Mouse (Mus musculus): ENCODE results near the gene Abcc4. TPM values are rescaled to one million over a fixed set of nuclear protein-coding genes. Genes with fewer than 3 reads are reported as not detected.
A peak's percentile ranks its signal among the peaks of the same experiment; 100 is the strongest.

Abcc4 gene
- 10 to 100 TPM in 1 of 2 experiments, 1 to 10 TPM in 1; 8.3 to 10.5 TPM for total RNA-seq (2021)
- long read RNA-seq, experiment 1, full-length matches to known transcripts = 2 of 5 reads
- long read RNA-seq, experiment 1, partial matches to known transcripts = 2 of 5 reads
- long read RNA-seq, experiment 1, other reads (novel, unspliced or antisense) = 1 of 5 reads
- long read RNA-seq, experiment 2, partial matches to known transcripts = 0 of 2 reads
- long read RNA-seq, experiment 2, other reads (novel, unspliced or antisense) = 2 of 2 reads

- DNase-seq = peak; percentile 90 to 92
These were observed at the start of gene Abcc4 for GRCm38 (mm10) chr14:118705808-118706731. Gene Abcc4, minus strand, starts transcription at chr14:118706219.

- no peak for DNase-seq
These were observed 45.3 kb upstream of the Abcc4 start for GRCm38 (mm10) chr14:118751193-118751753.

- DNase-seq = no peak
These were observed 44.6 kb upstream of the Abcc4 start for GRCm38 (mm10) chr14:118750505-118751192.

- DNase-seq = no peak
These were observed 43.7 kb upstream of the Abcc4 start for GRCm38 (mm10) chr14:118749715-118750114.

GRCm38 (mm10) chr14:118749068-118749467 is 43.0 kb upstream of the Abcc4 start:
- no peak for DNase-seq

GRCm38 (mm10) chr14:118742862-118743261 is 36.8 kb upstream of the Abcc4 start:
- no peak for DNase-seq

- DNase-seq = no peak
These were observed 35.8 kb upstream of the Abcc4 start for GRCm38 (mm10) chr14:118741780-118742179.

- DNase-seq = peak; percentile 26 to 28
These were observed 31.4 kb upstream of the Abcc4 start for GRCm38 (mm10) chr14:118737251-118737888.

- peak in 1 of 2 experiments; percentile 9 for DNase-seq
These were observed 29.1 kb upstream of the Abcc4 start for GRCm38 (mm10) chr14:118735114-118735513.

- no peak for DNase-seq
These were observed 27.1 kb upstream of the Abcc4 start for GRCm38 (mm10) chr14:118733146-118733545.

- no peak for DNase-seq
These were observed 24.6 kb upstream of the Abcc4 start for GRCm38 (mm10) chr14:118730631-118731030.

- DNase-seq = no peak
These were observed 19.4 kb upstream of the Abcc4 start for GRCm38 (mm10) chr14:118725467-118725866.

GRCm38 (mm10) chr14:118723920-118724693 is 18.1 kb upstream of the Abcc4 start:
- DNase-seq = no peak

GRCm38 (mm10) chr14:118719566-118720174 is 13.7 kb upstream of the Abcc4 start:
- no peak for DNase-seq

GRCm38 (mm10) chr14:118718576-118718975 is 12.6 kb upstream of the Abcc4 start:
- DNase-seq = peak; percentile 51 to 65

GRCm38 (mm10) chr14:118716372-118717312 is 10.6 kb upstream of the Abcc4 start:
- peak; percentile 76 to 85 for DNase-seq

GRCm38 (mm10) chr14:118714720-118715119 is 8.7 kb upstream of the Abcc4 start:
- no peak for DNase-seq

- DNase-seq = no peak
These were observed 8.3 kb upstream of the Abcc4 start for GRCm38 (mm10) chr14:118714320-118714719.

GRCm38 (mm10) chr14:118713869-118714268 is 7.8 kb upstream of the Abcc4 start:
- DNase-seq = peak in 1 of 2 experiments; percentile 20

Measured in heart, adult 18-20 months (tissue).